Mouse (Mus musculus) heart, adult 2 months (tissue): ENCODE results near the gene Chrnd. TPM values are rescaled to one million over a fixed set of nuclear protein-coding genes. Genes with fewer than 3 reads are reported as not detected.

ENCODE experiments used
- DNase-seq, 2 experiments: peaks; one replicate each; pipeline ENCODE4 v3.0.0; 2021
- H3K27ac ChIP-seq: fragments of 200-600 bp; 2 replicates; pipeline ENCODE4 v1.8.1; 2022
- H3K27me3 ChIP-seq: fragments of 200-500 bp; 2 replicates; pipeline ENCODE4 v1.6.1; 2012; ENCODE audit warnings: mild to moderate bottlenecking, low read length, inconsistent platforms, mixed read lengths; ENCODE audit not compliant: control insufficient read depth, insufficient read depth
- H3K36me3 ChIP-seq: fragments of 200-500 bp; 2 replicates; pipeline ENCODE4 v1.6.1; 2012; ENCODE audit warnings: low read length, inconsistent platforms; ENCODE audit not compliant: control insufficient read depth, insufficient read depth
- H3K4me1 ChIP-seq: fragments of 200-500 bp; 2 replicates; pipeline ENCODE4 v1.6.1; 2011; ENCODE audit warnings: low read length; ENCODE audit not compliant: control insufficient read depth, insufficient read depth
- H3K4me3 ChIP-seq: fragments of 200-600 bp; 2 replicates; pipeline ENCODE4 v1.8.1; 2022
- H3K79me2 ChIP-seq: fragments of 200-500 bp; replicated peaks from 2 replicates; pipeline ENCODE4 v1.6.1; 2012; ENCODE audit warnings: mild to moderate bottlenecking, inconsistent platforms, low read length, moderate library complexity, mixed read lengths; ENCODE audit not compliant: control insufficient read depth, insufficient read depth
- H3K9ac ChIP-seq: fragments of 200-500 bp; 2 replicates; pipeline ENCODE4 v1.6.1; 2012; ENCODE audit warnings: low read depth, mild to moderate bottlenecking, control low read depth, inconsistent platforms, low read length, mixed read lengths
- CTCF ChIP-seq: fragments of 200-600 bp; IDR thresholded peaks from 2 replicates; pipeline ENCODE4 v1.8.1; 2022; ENCODE audit warnings: antibody characterized with exemption, mild to moderate bottlenecking, moderate library complexity
- EP300 ChIP-seq: fragments of 200-500 bp; IDR thresholded peaks from 2 replicates; pipeline ENCODE4 v1.6.1; 2011; ENCODE audit warnings: low read depth, low read length, control low read depth; ENCODE audit not compliant: insufficient read depth
- POLR2A ChIP-seq: fragments of 200-500 bp; IDR thresholded peaks from 2 replicates; pipeline ENCODE4 v1.6.1; 2011; ENCODE audit warnings: mild to moderate bottlenecking, low read depth, low read length, control low read depth; ENCODE audit not compliant: insufficient read depth
- WGBS: fragments of 180-500 bp; shearing (Covaris S2); methylation state at CpG from one replicate; pipeline ENCODE4 v1.1.7; 2018; 5-methylcytosine and 5-hydroxymethylcytosine counted together
- intact Hi-C: fragments of 180-260 bp; cut with DNase I; formaldehyde crosslinking; loops from one replicate; pipeline ENCODE4 v1.15.1; 2025
- polyA plus RNA-seq: library from polyadenylated mRNA; depleted of rRNA; stranded (reverse); fragments of >200 nt; gene quantifications from 2 replicates; pipeline ENCODE4 v1.2.3, GENCODE M21; 2012
- total RNA-seq, 2 experiments: library from RNA; stranded (reverse); gene quantifications; 2 replicates each; pipeline ENCODE4 v1.2.3; 2021

Gene Chrnd
- total and polyA plus RNA-seq, 3 experiments = not detected

- 44% methylated on average over 9 of the region's 9 CpGs for WGBS
- H3K79me2 ChIP-seq = no peaks in the 10 kb centered on the region
- TF ChIP-seq EP300 = no peak
- no peak for TF ChIP-seq CTCF
- no peak for TF ChIP-seq POLR2A
- no peak for DNase-seq
- no peak overlapping the region for H3K4me3 ChIP-seq
- intact Hi-C loops = no loop called here
- H3K27me3 ChIP-seq = no peaks in the 10 kb centered on the region; the same call in 1 of the 2 replicates
- H3K4me1 ChIP-seq = no peaks in the 10 kb centered on the region
- no peak overlapping the region for H3K9ac ChIP-seq
- H3K27ac ChIP-seq = no peak overlapping the region
- H3K36me3 ChIP-seq = no peaks in the 10 kb centered on the region
These were observed 25.6 kb upstream of the Chrnd start for GRCm38 (mm10) chr1:87164796-87165184.

DNA sequence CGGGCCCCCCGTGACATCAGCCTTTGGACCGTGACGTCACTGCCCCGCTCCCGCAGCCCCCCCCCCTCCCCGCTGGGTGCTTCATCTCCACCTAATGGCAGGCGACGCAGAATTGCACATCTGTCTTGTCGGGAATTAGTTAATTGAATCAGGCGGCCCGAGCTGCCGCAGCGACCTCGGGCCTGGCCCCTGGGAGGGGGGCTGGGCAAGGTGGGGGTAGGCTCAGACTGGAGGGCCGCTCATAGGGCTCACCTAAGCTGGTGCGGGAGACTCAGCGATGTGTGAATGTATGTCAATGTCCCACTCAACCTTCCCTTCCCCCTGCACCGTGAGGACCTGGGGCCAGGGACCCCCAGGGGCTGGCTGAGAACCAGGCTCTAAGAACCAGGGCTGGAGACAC lies 19.9 kb upstream of the Chrnd start:
- intact Hi-C loops = no loop called here
- H3K79me2 ChIP-seq = no peaks in the 10 kb centered on the region
- TF ChIP-seq POLR2A = no peak
- no peaks in the 10 kb centered on the region; the same call in 1 of the 2 replicates for H3K4me1 ChIP-seq
- peaks cover 3% of the 10 kb centered on the region; the same call in 1 of the 2 replicates for H3K27me3 ChIP-seq
- H3K9ac ChIP-seq = no peak overlapping the region
- no peak overlapping the region for H3K4me3 ChIP-seq
- no peak for DNase-seq
- H3K36me3 ChIP-seq = no peaks in the 10 kb centered on the region
- no peak overlapping the region for H3K27ac ChIP-seq
- 16% methylated on average over 19 of the region's 19 CpGs for WGBS

DNA sequence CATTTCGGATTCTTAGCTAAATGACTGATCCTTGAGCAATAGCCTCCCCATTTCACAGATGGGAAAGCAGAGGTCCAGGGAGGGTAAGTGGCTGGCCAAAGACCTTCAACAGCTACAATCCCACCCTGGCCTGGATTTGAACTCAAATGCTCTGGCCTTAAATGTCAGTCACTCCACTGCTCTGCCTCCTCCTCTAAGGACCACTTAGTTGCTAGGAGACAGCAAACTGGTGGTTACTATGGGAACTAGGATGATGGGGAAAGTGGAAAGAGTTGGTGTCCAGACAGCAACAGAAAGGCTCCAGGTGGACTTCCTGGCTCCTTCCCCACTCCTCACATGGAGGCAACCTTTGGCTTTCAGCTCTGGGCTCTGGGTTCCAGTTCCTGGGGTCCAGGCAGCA lies 19.1 kb upstream of the Chrnd start:
- Histone ChIP-seq H3K9ac (no peak overlapping the region), H3K27ac (no peak overlapping the region), H3K79me2 (no peaks in the 10 kb centered on the region), H3K4me3 (no peak overlapping the region), H3K36me3 (no peaks in the 10 kb centered on the region), H3K27me3 (peaks cover 3% of the 10 kb centered on the region; the same call in 1 of the 2 replicates), H3K4me1 (no peaks in the 10 kb centered on the region; the same call in 1 of the 2 replicates)
- WGBS = 94% methylated on average over 1 of the region's 1 CpGs
- intact Hi-C loops = no loop called here
- TF ChIP-seq CTCF (no peak), EP300 (no peak), POLR2A (no peak)
- DNase-seq = no peak

DNA sequence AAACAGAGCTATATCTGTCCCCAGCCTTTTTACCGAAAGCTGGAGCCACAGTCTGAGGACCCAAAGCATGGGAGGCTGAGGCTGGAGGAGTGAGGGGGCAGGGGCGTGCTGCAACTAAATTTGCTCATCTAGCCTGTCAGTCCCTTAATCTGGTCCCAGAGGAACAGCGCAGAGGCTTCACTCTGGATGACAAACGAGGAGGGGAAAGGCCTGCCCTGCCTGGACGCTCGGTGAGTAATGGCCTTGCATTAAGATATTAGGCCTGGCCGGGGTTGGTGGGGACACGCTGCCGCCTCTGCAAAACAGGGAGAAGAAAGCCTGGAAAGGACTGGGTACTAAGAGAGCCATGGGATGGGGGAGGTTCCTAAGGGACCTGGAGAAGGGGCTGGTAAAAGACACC lies 18.1 kb upstream of the Chrnd start:
- 58% methylated on average over 9 of the region's 9 CpGs for WGBS
- intact Hi-C loops = no loop called here
- no peak overlapping the region for H3K4me3 ChIP-seq
- no peak overlapping the region for H3K9ac ChIP-seq
- peaks cover 3% of the 10 kb centered on the region; the same call in 1 of the 2 replicates for H3K27me3 ChIP-seq
- no peak for DNase-seq
- no peaks in the 10 kb centered on the region for H3K79me2 ChIP-seq
- TF ChIP-seq CTCF (no peak), EP300 (no peak), POLR2A (no peak)
- no peaks in the 10 kb centered on the region for H3K36me3 ChIP-seq
- H3K4me1 ChIP-seq = no peaks in the 10 kb centered on the region; the same call in 1 of the 2 replicates
- H3K27ac ChIP-seq = no peak overlapping the region

GRCm38 (mm10) chr1:87174006-87174955 lies 16.1 kb upstream of the Chrnd start:
- no peaks in the 10 kb centered on the region for H3K79me2 ChIP-seq
- peak; percentile 50 to 67 for DNase-seq
- H3K4me3 ChIP-seq = no peak overlapping the region
- H3K4me1 ChIP-seq = no peaks in the 10 kb centered on the region; the same call in 1 of the 2 replicates
- no peaks in the 10 kb centered on the region for H3K36me3 ChIP-seq
- no peak overlapping the region for H3K9ac ChIP-seq
- peaks cover 3% of the 10 kb centered on the region; the same call in 1 of the 2 replicates for H3K27me3 ChIP-seq
- no peak overlapping the region for H3K27ac ChIP-seq
- TF ChIP-seq POLR2A (no peak), CTCF (peak; percentile 82)
- intact Hi-C loops = loop anchor here (1.0 kb wide), 1 partner anchor 11 kb away; no protein-coding TSS in a partner anchor
- WGBS = 28% methylated on average over 28 of the region's 28 CpGs

DNA sequence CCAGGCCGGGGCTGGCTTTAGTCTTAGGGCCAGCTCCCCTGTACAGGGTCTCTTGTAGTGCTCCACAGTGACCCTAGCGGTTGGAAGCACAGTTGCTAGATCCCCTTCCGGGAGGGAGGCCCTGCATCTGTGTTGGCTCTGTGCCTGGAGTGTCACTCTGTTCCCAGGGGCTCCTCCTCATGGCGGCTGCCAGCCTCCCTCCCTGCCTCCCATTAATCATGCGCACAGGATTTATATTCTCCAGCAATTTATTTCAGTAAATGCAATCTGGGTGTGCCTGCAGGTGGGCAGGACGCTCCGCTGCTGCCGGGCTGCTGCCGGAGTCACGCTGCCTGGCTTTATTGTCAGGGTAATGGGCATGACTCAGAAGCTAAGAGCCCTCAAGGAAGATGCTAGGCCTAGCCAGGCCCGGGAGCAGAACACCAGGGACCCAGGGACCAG lies 14.5 kb upstream of the Chrnd start:
- H3K27me3 ChIP-seq = no peaks in the 10 kb centered on the region
- no peak overlapping the region for H3K9ac ChIP-seq
- H3K36me3 ChIP-seq = no peaks in the 10 kb centered on the region
- H3K79me2 ChIP-seq = no peaks in the 10 kb centered on the region
- H3K4me1 ChIP-seq = no peaks in the 10 kb centered on the region; the same call in 1 of the 2 replicates
- H3K4me3 ChIP-seq = no peak overlapping the region
- DNase-seq = peak in 1 of 2 experiments; percentile 23
- intact Hi-C loops = no loop called here
- TF ChIP-seq POLR2A (no peak), CTCF (peak; percentile 44)
- H3K27ac ChIP-seq = no peak overlapping the region
- 28% methylated on average over 11 of the region's 11 CpGs for WGBS
